In genomic region chr2:164523301-164523773, GRCm38 (mm10) we compare ENCODE assay signal across 13 mouse cellular contexts.
DNase-seq lines count a peak whose midpoint lies in the region.
"Had no signal": no experiment of that assay in that cellular context is flagged by ENCODE, and none has a peak within 500 bp of the region (broad histone marks: within the 10 kb centered on the region; RNA-seq: fewer than 3 reads in every experiment).

No protein-coding gene starts in this region.

- DNase-seq in cerebellum, adult 11-12 months: peak; percentile 29
- no peak for DNase-seq in cerebellum, adult 9-10 months
- DNase-seq in kidney, adult 11 months: peak; percentile 31
- no peak for DNase-seq in kidney, postnatal 4 days
- DNase-seq in ZHBTc4 (ENCODE audit: low read depth, low spot score): peak; percentile 46
- DNase-seq in skeletal muscle tissue, adult 2 months (ENCODE audit: low read depth, low spot score): peak; percentile 18
- no peak for DNase-seq in thymus, postnatal 10 days (ENCODE audit: low spot score in 2 of 2)
- DNase-seq in kidney, postnatal 25 days: no peak
- DNase-seq: kidney, postnatal 14 days; layer of hippocampus, postnatal 36 days; lung, embryonic 14.5 days; right cerebral cortex, postnatal 25 days; thymus, postnatal 25 days had no signal

Comparison
In these comparisons a context has a peak if more than half of its experiments do, and no peak if none do; other contexts are left out.
1. DNase-seq: peak in cerebellum, adult 11-12 months (single experiment), kidney, adult 11 months (single experiment), ZHBTc4 (single experiment) and skeletal muscle tissue, adult 2 months (single experiment); none in cerebellum, adult 9-10 months (single experiment), kidney, postnatal 4 days (0 of 2), thymus, postnatal 10 days (0 of 2) and kidney, postnatal 25 days (0 of 2).